Mouse (Mus musculus) G1E-ER4 (cell line): ENCODE measurements around the gene Rnf169. TPM values are rescaled to one million over a fixed set of nuclear protein-coding genes. Genes with fewer than 3 reads are reported as not detected.
A peak's percentile ranks its signal among the peaks of the same experiment; 100 is the strongest.

Experiments used
- GATA1 ChIP-seq: IDR thresholded peaks from one replicate; pipeline ENCODE4 v1.8.0; 2012; ENCODE audit warnings: low read length, inconsistent platforms
- polyA plus RNA-seq: library from polyadenylated mRNA; stranded (reverse); fragments of >175 nt; gene quantifications from 2 replicates; pipeline ENCODE4 v1.2.3, GENCODE M21; 2012

Gene Rnf169
- polyA plus RNA-seq, 1 experiment: 3.2 TPM

GRCm38 (mm10) chr7:99919971-99920370 lies 60.3 kb downstream of the Rnf169 start:
- TF ChIP-seq GATA1: no peak

DNA sequence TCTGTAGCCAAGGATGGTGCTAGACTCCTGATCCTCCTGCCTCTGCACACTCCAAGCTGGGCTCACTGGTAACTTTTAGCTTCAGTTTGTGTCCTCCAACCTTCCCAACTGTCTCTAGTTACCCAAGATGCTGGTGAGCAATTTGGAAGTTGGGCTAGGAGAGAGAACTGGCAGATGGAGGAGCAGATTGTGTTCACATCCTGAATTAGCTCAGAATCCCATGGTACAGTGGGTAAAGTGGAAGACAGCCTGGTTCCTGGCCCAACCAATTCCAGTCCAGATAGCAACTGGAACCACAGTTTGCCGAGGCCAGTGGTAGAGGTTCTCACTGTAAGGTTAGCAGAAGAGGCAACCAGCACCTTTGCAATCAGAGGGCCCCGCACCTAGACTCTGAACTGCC lies 61.1 kb downstream of the Rnf169 start:
- no peak for TF ChIP-seq GATA1

DNA sequence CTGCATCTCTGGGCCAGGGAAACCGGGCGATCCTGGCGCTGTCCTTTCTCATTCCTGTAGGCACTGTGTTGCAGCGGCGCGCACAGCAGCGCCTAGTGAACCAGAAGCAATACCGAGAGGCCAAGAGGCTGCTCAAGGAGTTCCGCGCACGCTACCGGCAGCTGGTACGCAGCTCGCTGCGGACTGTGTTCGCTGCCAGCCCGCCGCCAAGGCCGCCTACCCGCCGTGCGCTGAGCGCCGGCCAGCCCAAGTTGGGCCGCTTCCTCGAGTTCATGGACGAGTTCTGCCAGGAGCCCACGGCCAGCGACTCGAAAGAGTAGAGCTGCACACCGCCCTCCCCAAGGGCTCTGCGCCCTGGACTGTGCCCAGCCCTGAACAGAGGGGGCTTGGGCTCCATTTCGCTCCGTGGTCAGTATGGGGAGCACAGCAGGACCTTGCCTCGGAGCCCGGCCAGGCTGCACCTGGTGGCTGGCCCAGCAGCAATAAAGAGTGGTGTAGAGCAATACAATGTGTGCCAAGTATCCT lies 62.9 kb downstream of the Rnf169 start:
- no peak for TF ChIP-seq GATA1

DNA sequence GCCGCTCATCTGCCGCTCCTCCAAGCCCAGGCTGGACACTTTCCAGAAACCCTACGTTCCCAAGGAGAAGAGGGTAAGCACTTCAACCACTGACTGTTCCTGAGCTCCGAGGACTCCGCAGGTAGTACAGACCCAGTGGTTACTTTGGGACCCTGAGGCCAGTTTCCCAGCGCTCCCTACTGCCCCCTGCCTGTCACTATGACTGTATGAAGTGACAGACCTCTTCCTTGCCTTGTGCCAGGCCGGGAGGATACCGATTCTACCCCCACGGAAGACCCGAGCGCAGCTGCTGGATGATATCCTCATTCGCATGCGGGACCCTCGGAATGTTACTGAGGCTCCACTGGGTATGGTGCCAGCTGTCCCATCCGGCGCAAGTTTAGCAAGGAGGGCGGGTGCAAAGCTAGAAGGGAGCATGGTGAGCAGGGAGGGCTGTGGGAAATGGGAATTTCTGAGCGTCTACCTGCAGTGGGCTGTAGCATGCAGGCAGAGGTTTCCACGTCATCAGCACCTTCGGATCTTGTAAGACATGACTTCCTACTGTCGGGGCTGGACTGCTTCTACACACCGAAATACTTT lies 63.4 kb downstream of the Rnf169 start:
- TF ChIP-seq GATA1: no peak

DNA sequence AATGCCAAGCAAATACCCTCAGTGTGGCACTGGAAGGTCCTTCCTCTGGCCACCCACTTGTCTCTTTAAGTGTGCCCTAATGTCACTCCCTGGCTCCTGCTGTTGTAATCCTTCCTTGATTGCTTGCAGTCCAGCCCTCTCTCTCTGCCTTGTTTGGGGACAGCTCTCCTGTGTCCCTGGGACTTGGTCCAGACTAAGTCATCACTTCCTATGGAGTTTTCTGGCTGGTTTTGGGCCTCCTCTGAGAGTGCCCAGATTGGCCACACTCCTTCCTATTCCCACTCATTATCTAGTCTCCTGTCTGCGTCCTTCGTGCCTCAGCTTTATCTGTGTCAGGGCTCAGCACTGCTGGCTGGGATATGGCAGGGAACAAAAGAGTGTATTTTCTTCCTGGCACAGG lies 64.7 kb downstream of the Rnf169 start:
- no peak for TF ChIP-seq GATA1

- no peak for TF ChIP-seq GATA1
Measured at GRCm38 (mm10) chr7:99914316-99914715, 65.9 kb downstream of the Rnf169 start.

GRCm38 (mm10) chr7:99911038-99911437 lies 69.2 kb downstream of the Rnf169 start:
- TF ChIP-seq GATA1: no peak

DNA sequence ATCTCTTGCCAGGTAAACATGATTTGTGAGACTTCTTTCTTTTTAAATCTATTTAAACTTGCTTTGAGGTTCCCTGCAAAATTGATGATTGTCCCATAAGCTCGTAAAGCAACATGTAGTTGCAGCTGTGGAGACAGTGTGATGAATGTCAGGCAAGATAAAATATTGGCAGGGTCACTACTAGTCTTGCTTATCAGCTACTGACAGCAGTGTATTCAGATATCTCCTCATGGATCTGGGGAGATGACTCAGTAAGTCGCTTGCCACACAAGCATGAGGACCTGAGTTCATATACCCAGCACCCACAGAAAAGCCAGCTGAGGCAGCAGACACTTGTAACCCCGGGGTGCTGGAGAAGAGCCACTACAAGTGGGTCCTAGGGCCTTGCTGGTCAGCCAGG lies 72.8 kb downstream of the Rnf169 start:
- peak; percentile 96 for TF ChIP-seq GATA1

DNA sequence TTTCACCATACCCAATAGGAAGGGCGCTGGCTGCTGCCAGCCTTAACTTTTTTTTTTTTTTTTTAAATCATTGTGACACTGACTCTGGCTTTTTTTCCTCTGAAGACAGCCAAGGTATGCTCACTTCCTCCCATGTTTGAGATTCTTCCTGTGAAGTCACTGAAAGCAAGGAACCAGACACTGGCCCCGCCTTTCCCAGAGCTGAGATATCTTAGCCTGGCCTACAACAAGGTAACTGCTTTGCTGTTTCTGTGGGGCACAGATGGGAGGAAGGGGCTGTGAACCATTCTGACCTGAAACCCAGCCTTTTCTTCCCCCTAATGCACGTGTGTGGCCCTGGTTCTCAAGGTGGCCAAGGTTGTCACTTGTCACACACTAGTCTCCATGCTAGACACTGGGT lies 73.9 kb downstream of the Rnf169 start:
- no peak for TF ChIP-seq GATA1

GRCm38 (mm10) chr7:99904421-99905005 lies 75.7 kb downstream of the Rnf169 start:
- no peak for TF ChIP-seq GATA1

DNA sequence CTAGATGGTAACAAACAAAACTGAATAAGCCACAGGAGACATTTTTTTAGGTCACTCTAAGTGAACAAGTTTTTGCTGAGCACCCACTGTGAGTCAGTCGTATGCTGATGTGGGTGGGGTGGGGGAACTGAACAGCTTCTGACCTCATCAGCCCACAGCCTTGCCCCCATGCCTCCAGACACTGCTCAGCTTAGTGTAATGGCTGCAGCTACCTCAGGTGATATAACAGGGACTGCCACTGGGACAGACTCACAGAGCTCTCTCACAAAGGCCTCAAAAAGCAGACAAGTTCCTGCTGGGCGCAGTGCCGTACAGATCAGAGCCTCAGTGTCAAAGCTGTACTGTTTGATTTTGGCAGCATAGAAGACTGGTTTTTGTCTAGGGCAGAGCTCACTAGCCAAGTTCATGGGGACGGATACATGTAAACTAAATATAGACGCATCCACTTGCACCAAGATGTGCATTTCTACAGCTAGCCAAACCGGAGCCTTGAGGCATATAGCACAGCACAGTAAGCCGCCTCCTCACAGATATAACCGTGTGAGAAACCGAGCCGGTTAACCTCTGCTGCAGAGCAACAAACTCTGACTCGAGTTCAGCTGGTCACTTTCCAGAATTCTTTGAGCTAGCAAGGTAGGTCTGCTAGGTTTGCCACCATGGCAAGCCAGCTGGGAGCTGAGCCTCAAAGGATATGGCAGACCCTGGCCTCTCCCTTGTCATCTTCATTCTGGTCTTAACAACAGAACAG lies 77.2 kb downstream of the Rnf169 start:
- no peak for TF ChIP-seq GATA1

GRCm38 (mm10) chr7:99902208-99902607 lies 78.0 kb downstream of the Rnf169 start:
- TF ChIP-seq GATA1: no peak

GRCm38 (mm10) chr7:99896905-99897304 lies 83.3 kb downstream of the Rnf169 start:
- TF ChIP-seq GATA1: no peak

DNA sequence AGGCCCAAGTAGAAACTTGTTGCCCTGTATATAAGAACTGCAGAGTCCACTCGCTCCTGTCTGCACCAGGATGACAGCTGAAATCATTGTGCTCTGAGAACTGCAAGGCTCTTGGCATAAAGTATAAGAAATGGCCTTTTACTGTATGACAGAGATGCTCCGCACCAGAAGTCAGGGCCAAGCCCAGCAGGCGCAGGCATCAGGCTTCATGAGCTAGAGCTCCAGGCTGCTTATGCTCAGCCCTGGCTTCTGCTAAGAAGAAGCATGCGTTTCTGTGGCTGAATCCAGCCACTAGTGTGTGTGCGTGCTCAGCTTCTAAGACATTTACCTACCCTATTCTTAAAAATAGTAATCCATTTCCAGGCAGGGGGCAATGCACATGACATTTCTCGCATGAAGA lies 85.8 kb downstream of the Rnf169 start:
- TF ChIP-seq GATA1: no peak

GRCm38 (mm10) chr7:99893967-99894366 lies 86.3 kb downstream of the Rnf169 start:
- no peak for TF ChIP-seq GATA1

- TF ChIP-seq GATA1: no peak
Measured at GRCm38 (mm10) chr7:99892351-99892750, 87.9 kb downstream of the Rnf169 start.

- TF ChIP-seq GATA1: no peak
Measured at GRCm38 (mm10) chr7:99891471-99891870, 88.8 kb downstream of the Rnf169 start.
